Mouse (Mus musculus): ENCODE results near the gene 4833423E24Rik. TPM values are rescaled to one million over a fixed set of nuclear protein-coding genes. Genes with fewer than 3 reads are reported as not detected.

The 4833423E24Rik gene
- polyA plus RNA-seq, 1 experiment from 2014 or later, result not detected

DNA sequence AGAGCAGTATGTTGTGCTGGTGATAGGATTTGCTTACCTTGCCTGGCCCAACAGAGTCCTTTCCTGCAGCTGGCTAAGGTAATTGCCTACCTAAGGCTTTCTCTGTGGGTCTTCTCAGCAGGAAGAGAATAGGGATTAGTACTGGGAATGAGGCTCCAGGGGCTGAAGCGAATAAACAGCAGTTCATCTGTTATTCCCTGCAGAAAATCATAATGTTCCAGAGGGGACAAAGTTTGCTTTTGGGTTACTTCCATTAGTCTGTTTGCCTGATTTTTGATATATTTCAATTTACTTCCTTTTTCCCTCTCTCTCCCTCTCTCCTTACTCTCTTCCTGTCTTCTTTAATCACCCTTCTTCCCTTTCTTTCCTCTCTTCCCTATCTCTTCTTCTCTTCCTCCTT lies 75.3 kb downstream of the 4833423E24Rik start, which contains the start of gene Olfr995:
Gene Olfr995, minus strand, starts transcription at position 101 of the 400 bp plus-strand sequence.
- H3K9me3 ChIP-seq, result no peaks in the 10 kb centered on the region
- no peak within 1 kb of the TSS for H3K9ac ChIP-seq
- H3K27me3 ChIP-seq (replicated peaks), result no peaks in the 10 kb centered on the region
- WGBS, result 18% methylated on average over 1 of the region's 1 CpGs
- H3K27ac ChIP-seq (replicated peaks), result no peak within 1 kb of the TSS
- no peaks in the 10 kb centered on the region for H3K36me3 ChIP-seq
- no peaks in the 10 kb centered on the region for H3K4me1 ChIP-seq
- no peak for ATAC-seq (ENCODE audit: extremely low read depth, insufficient number of reproducible peaks, low FRiP score, low TSS enrichment)
- no peak within 1 kb of the TSS for H3K4me3 ChIP-seq
- no peak within 1 kb of the TSS for H3K4me2 ChIP-seq

- no peak overlapping the region for H3K9ac ChIP-seq
- no peaks in the 10 kb centered on the region for H3K36me3 ChIP-seq
- H3K27ac ChIP-seq (replicated peaks), result no peak overlapping the region
- no peaks in the 10 kb centered on the region for H3K27me3 ChIP-seq (replicated peaks)
- no peak overlapping the region for H3K4me3 ChIP-seq
- no peak for ATAC-seq (ENCODE audit: extremely low read depth, insufficient number of reproducible peaks, low FRiP score, low TSS enrichment)
- H3K4me1 ChIP-seq, result no peaks in the 10 kb centered on the region
- no peaks in the 10 kb centered on the region for H3K9me3 ChIP-seq
- no peak overlapping the region for H3K4me2 ChIP-seq
Measured at GRCm38 (mm10) chr2:85442546-85442945, 76.3 kb downstream of the 4833423E24Rik start.

DNA sequence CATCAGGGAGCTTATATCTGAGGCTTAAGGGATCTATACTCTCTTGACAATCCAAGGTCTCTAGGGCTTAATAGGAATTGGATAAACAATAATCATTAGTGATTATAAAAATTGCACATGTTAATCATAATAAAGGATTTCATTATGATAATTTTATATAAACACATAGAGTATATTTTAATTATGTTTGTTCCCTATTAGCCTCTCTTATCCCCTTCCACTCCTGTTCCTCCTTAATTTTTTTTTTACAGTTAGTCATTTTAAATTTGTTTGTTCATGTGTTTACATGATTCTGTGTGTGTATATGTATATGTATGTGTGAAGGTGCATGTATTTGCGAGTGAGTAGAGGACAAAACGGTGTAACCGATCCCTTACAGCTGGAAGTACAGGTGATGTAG lies 82.5 kb downstream of the 4833423E24Rik start, which contains the start of gene Olfr994:
Gene Olfr994, minus strand, starts transcription at position 101 of the 400 bp plus-strand sequence.
- Histone ChIP-seq H3K4me2 (no peak within 1 kb of the TSS), H3K27me3 (replicated peaks) (no peaks in the 10 kb centered on the region), H3K9ac (no peak within 1 kb of the TSS), H3K4me1 (no peaks in the 10 kb centered on the region), H3K36me3 (no peaks in the 10 kb centered on the region), H3K27ac (replicated peaks) (no peak within 1 kb of the TSS), H3K4me3 (no peak within 1 kb of the TSS), H3K9me3 (no peaks in the 10 kb centered on the region)
- no peak for ATAC-seq (ENCODE audit: extremely low read depth, insufficient number of reproducible peaks, low FRiP score, low TSS enrichment)
- 77% methylated on average over 3 of the region's 3 CpGs for WGBS

Other genes with a start within 250 kb of the 4833423E24Rik start
- gene Olfr987, start 179.7 kb downstream of the 4833423E24Rik start, polyA plus RNA-seq (2015; fragmentation: Nextera tagmentation; extraction: Ambion mirVana), result not detected in 2 replicates
- gene Olfr988, start 155.8 kb downstream of the 4833423E24Rik start, polyA plus RNA-seq (2015; fragmentation: Nextera tagmentation; extraction: Ambion mirVana), result not detected in 2 replicates
- not detected in 2 replicates for gene Olfr992, start 109.6 kb downstream of the 4833423E24Rik start, polyA plus RNA-seq (2015; fragmentation: Nextera tagmentation; extraction: Ambion mirVana)
- gene Olfr993, start 104.1 kb downstream of the 4833423E24Rik start, polyA plus RNA-seq (2015; fragmentation: Nextera tagmentation; extraction: Ambion mirVana), result not detected in 2 replicates
- not detected in 2 replicates for gene Olfr994, start 82.6 kb downstream of the 4833423E24Rik start, polyA plus RNA-seq (2015; fragmentation: Nextera tagmentation; extraction: Ambion mirVana)
- gene Olfr995, start 75.4 kb downstream of the 4833423E24Rik start, polyA plus RNA-seq (2015; fragmentation: Nextera tagmentation; extraction: Ambion mirVana), result not detected in 2 replicates
- not detected in 2 replicates for gene Olfr996, start 60.2 kb upstream of the 4833423E24Rik start, polyA plus RNA-seq (2015; fragmentation: Nextera tagmentation; extraction: Ambion mirVana)
- not detected in 2 replicates for gene Olfr998, start 69.9 kb upstream of the 4833423E24Rik start, polyA plus RNA-seq (2015; fragmentation: Nextera tagmentation; extraction: Ambion mirVana)
- not detected in 2 replicates for gene Olfr1000, start 92.9 kb upstream of the 4833423E24Rik start, polyA plus RNA-seq (2015; fragmentation: Nextera tagmentation; extraction: Ambion mirVana)
- gene Olfr1002, start 131.7 kb upstream of the 4833423E24Rik start, polyA plus RNA-seq (2015; fragmentation: Nextera tagmentation; extraction: Ambion mirVana), result not detected in 2 replicates
- gene Olfr154, start 145.4 kb upstream of the 4833423E24Rik start, polyA plus RNA-seq (2015; fragmentation: Nextera tagmentation; extraction: Ambion mirVana), result not detected in 2 replicates
- not detected in 2 replicates for gene Olfr1006, start 159.7 kb upstream of the 4833423E24Rik start, polyA plus RNA-seq (2015; fragmentation: Nextera tagmentation; extraction: Ambion mirVana)
- not detected in 2 replicates for gene Olfr1008, start 170.4 kb upstream of the 4833423E24Rik start, polyA plus RNA-seq (2015; fragmentation: Nextera tagmentation; extraction: Ambion mirVana)
- not detected in 2 replicates for gene Olfr1009, start 196.4 kb upstream of the 4833423E24Rik start, polyA plus RNA-seq (2015; fragmentation: Nextera tagmentation; extraction: Ambion mirVana)
- gene Olfr1012, start 243.7 kb upstream of the 4833423E24Rik start, polyA plus RNA-seq (2015; fragmentation: Nextera tagmentation; extraction: Ambion mirVana), result not detected in 2 replicates
- not detected in 2 replicates for gene Olfr1013, start 248.1 kb upstream of the 4833423E24Rik start, polyA plus RNA-seq (2015; fragmentation: Nextera tagmentation; extraction: Ambion mirVana)